Mouse (Mus musculus): ENCODE data around the gene Gna15. TPM values are rescaled to one million over a fixed set of nuclear protein-coding genes. Genes with fewer than 3 reads are reported as not detected.

The Gna15 gene
- polyA plus RNA-seq, 1 experiment from 2014 or later = 4.6 TPM

DNA sequence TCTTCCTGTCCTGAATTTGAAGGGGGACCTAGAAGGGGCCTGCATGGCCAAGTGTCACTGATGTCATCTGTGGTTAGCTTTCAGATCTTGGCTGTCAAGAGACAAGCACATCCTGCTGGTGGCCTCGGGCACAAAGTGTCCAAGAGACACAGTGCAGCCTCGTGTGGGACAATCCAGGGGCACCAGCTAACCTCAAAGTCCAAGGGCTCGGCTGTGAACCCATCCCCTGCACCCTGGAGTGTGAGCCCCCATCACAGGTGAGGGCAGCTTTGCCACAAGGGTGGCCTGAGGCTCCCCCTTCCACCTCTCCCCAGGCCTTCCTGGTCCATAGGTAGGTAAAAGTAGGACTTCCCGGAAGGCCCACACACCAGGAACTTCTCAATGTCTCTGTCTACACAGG, 60.5 kb downstream of the Gna15 start:
- 64% methylated on average over 4 of the region's 4 CpGs for WGBS
- no peaks in the 10 kb centered on the region for H3K4me1 ChIP-seq (ENCODE audit: insufficient read depth, low read depth, low read length)
- ATAC-seq = no peak
- no peak for TF ChIP-seq CTCF (IDR thresholded peaks at IDR 0.05)
- TF ChIP-seq EP300 (IDR thresholded peaks at IDR 0.05) = no peak
- H3K4me2 ChIP-seq (replicated peaks; ENCODE audit: low read depth, low read length) = no peak overlapping the region
- no peak overlapping the region for H3K4me3 ChIP-seq (ENCODE audit: low read depth, low read length)
- DNase-seq (ENCODE audit: low spot score) = no peak
- H3K9ac ChIP-seq (replicated peaks; ENCODE audit: low read depth) = no peak overlapping the region
- H3K27ac ChIP-seq (ENCODE audit: low read length) = no peak overlapping the region
- no peaks in the 10 kb centered on the region for H3K36me3 ChIP-seq (ENCODE audit: insufficient read depth, low read length)
- no peaks in the 10 kb centered on the region for H3K9me3 ChIP-seq (ENCODE audit: low read length)
- H3K27me3 ChIP-seq (replicated peaks; ENCODE audit: insufficient read depth, low read length) = peaks cover 24% of the 10 kb centered on the region

DNA sequence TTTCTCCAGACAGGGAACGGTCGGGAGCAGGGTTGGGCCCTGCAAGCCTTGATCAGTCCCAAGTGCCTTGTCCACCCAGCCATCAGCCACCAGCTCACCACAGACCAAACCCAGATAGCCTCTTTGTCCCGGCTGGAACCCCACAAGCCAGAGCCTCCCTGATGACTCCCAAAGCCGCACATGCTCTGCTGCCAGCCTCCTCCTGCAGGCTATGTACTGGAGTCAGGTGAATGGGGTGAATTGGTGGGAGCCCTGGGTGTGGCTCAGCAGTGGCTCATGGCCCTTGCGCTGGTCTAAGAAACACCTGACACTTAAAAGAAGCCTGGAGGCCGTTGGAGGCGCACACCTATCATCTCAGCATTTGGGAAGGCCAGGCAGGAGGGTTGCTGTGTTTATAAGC, 61.1 kb downstream of the Gna15 start:
- Histone ChIP-seq H3K36me3 (ENCODE audit: insufficient read depth, low read length) (no peaks in the 10 kb centered on the region), H3K27me3 (replicated peaks; ENCODE audit: insufficient read depth, low read length) (peaks cover 24% of the 10 kb centered on the region), H3K4me1 (ENCODE audit: insufficient read depth, low read depth, low read length) (no peaks in the 10 kb centered on the region), H3K27ac (ENCODE audit: low read length) (no peak overlapping the region), H3K9ac (replicated peaks; ENCODE audit: low read depth) (no peak overlapping the region), H3K4me3 (ENCODE audit: low read depth, low read length) (no peak overlapping the region), H3K9me3 (ENCODE audit: low read length) (no peaks in the 10 kb centered on the region), H3K4me2 (replicated peaks; ENCODE audit: low read depth, low read length) (no peak overlapping the region)
- DNase-seq (ENCODE audit: low spot score) = no peak
- no peak for TF ChIP-seq CTCF (IDR thresholded peaks at IDR 0.05)
- no peak for TF ChIP-seq EP300 (IDR thresholded peaks at IDR 0.05)
- WGBS = 71% methylated on average over 7 of the region's 7 CpGs
- ATAC-seq = no peak

DNA sequence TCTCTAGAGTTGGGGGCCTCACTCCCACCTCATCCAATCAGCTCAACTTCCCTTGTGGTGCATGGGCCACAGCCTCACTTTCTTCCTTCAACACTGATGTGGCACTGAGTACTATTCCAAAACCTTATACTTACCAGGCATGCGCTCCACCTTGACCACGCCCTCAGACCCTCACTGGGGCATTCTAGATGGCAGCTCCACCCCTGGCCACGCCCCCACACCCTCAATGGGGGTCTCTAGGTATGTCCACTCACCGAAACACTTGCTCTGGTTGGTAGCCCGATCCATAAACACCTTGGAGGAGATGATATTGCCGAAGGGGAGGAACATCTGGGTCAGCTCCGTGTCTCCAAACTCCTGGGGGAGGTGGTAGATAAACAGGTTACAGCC, 61.6 kb downstream of the Gna15 start:
- DNase-seq (ENCODE audit: low spot score) (no peak), ATAC-seq (no peak)
- 34% methylated on average over 7 of the region's 7 CpGs for WGBS
- H3K9ac ChIP-seq (replicated peaks; ENCODE audit: low read depth) = no peak overlapping the region
- H3K4me3 ChIP-seq (ENCODE audit: low read depth, low read length) = no peak overlapping the region
- H3K9me3 ChIP-seq (ENCODE audit: low read length) = no peaks in the 10 kb centered on the region
- peaks cover 24% of the 10 kb centered on the region for H3K27me3 ChIP-seq (replicated peaks; ENCODE audit: insufficient read depth, low read length)
- no peaks in the 10 kb centered on the region for H3K4me1 ChIP-seq (ENCODE audit: insufficient read depth, low read depth, low read length)
- TF ChIP-seq CTCF (IDR thresholded peaks at IDR 0.05) (no peak), EP300 (IDR thresholded peaks at IDR 0.05) (no peak)
- no peak overlapping the region for H3K27ac ChIP-seq (ENCODE audit: low read length)
- H3K4me2 ChIP-seq (replicated peaks; ENCODE audit: low read depth, low read length) = no peak overlapping the region; the same call in 1 of the 2 replicates
- H3K36me3 ChIP-seq (ENCODE audit: insufficient read depth, low read length) = no peaks in the 10 kb centered on the region

- ATAC-seq = no peak
- Histone ChIP-seq H3K36me3 (ENCODE audit: insufficient read depth, low read length) (no peaks in the 10 kb centered on the region), H3K9me3 (ENCODE audit: low read length) (no peaks in the 10 kb centered on the region), H3K9ac (replicated peaks; ENCODE audit: low read depth) (no peak overlapping the region), H3K4me3 (ENCODE audit: low read depth, low read length) (0 out of 2 replicates have a peak overlapping the region, but pooled peaks have one; percentile 5), H3K4me2 (replicated peaks; ENCODE audit: low read depth, low read length) (peak overlapping the region; percentile 30; the same call in 1 of the 2 replicates), H3K27me3 (replicated peaks; ENCODE audit: insufficient read depth, low read length) (peaks cover 24% of the 10 kb centered on the region), H3K27ac (ENCODE audit: low read length) (no peak overlapping the region), H3K4me1 (ENCODE audit: insufficient read depth, low read depth, low read length) (no peaks in the 10 kb centered on the region)
- TF ChIP-seq CTCF (IDR thresholded peaks at IDR 0.05) (no peak), EP300 (IDR thresholded peaks at IDR 0.05) (no peak)
- WGBS = 7% methylated on average over 16 of the region's 16 CpGs
- no peak for DNase-seq (ENCODE audit: low spot score)
Measured at GRCm38 (mm10) chr10:81461673-81462414, 62.2 kb downstream of the Gna15 start.

DNA sequence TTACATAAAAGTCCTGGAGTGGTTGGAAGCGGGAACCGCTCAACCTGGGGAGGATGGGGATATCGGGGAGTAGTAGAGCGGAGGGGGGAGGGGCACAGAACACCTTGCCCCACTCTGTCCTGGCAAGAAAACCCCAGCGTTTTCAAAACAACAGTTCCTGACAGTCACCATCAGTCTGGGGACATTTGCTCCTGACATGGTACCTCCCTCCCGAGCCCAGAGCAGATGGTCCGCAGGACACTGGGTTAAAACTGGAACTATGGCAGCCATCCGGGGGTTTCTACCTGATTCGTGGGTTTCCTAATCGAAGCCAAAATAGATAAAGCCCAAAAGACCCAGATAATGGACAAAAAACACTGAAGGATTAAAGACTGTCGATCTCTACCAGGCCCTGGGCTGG, 63.1 kb downstream of the Gna15 start:
- no peaks in the 10 kb centered on the region for H3K9me3 ChIP-seq (ENCODE audit: low read length)
- no peak overlapping the region for H3K9ac ChIP-seq (replicated peaks; ENCODE audit: low read depth)
- no peak for DNase-seq (ENCODE audit: low spot score)
- H3K4me1 ChIP-seq (ENCODE audit: insufficient read depth, low read depth, low read length) = no peaks in the 10 kb centered on the region
- H3K4me3 ChIP-seq (ENCODE audit: low read depth, low read length) = no peak overlapping the region
- WGBS = 36% methylated on average over 11 of the region's 11 CpGs
- peaks cover 24% of the 10 kb centered on the region for H3K27me3 ChIP-seq (replicated peaks; ENCODE audit: insufficient read depth, low read length)
- H3K36me3 ChIP-seq (ENCODE audit: insufficient read depth, low read length) = no peaks in the 10 kb centered on the region
- no peak for TF ChIP-seq CTCF (IDR thresholded peaks at IDR 0.05)
- TF ChIP-seq EP300 (IDR thresholded peaks at IDR 0.05) = no peak
- no peak for ATAC-seq
- H3K27ac ChIP-seq (ENCODE audit: low read length) = no peak overlapping the region
- H3K4me2 ChIP-seq (replicated peaks; ENCODE audit: low read depth, low read length) = no peak overlapping the region

DNA sequence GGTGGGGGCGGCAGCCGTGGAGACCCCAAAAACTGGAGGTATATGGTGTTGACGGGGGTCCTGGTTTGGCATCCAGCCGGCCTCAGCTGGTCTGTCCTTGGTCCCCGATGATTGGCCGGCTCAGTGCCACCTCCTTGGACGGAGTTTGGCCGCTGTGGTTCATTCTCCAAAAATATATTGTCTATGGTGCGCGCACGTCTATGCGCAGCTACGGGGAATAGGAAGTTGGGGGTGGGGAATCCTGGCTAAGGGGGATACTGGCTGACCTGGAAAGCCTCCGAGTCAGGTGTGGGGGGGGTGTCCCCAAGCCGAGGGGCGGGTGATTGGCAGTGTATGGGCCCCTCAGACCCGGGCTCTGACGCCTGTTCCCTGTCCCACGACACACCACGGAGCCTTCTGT, 63.6 kb downstream of the Gna15 start:
- no peak for ATAC-seq
- peaks cover 27% of the 10 kb centered on the region for H3K27me3 ChIP-seq (replicated peaks; ENCODE audit: insufficient read depth, low read length)
- no peak for DNase-seq (ENCODE audit: low spot score)
- no peaks in the 10 kb centered on the region for H3K36me3 ChIP-seq (ENCODE audit: insufficient read depth, low read length)
- TF ChIP-seq CTCF (IDR thresholded peaks at IDR 0.05) (no peak), EP300 (IDR thresholded peaks at IDR 0.05) (no peak)
- H3K4me1 ChIP-seq (ENCODE audit: insufficient read depth, low read depth, low read length) = no peaks in the 10 kb centered on the region
- H3K4me2 ChIP-seq (replicated peaks; ENCODE audit: low read depth, low read length) = no peak overlapping the region
- H3K9ac ChIP-seq (replicated peaks; ENCODE audit: low read depth) = no peak overlapping the region
- WGBS = 26% methylated on average over 20 of the region's 20 CpGs
- no peaks in the 10 kb centered on the region for H3K9me3 ChIP-seq (ENCODE audit: low read length)
- no peak overlapping the region for H3K4me3 ChIP-seq (ENCODE audit: low read depth, low read length)
- H3K27ac ChIP-seq (ENCODE audit: low read length) = no peak overlapping the region
